Mouse (Mus musculus): Measurements from ENCODE around the gene Capn2.

Capn2 gene

GRCm38 (mm10) chr1:182516758-182517676, at the start of gene Capn2:
TSS of gene Capn2 (minus strand) at chr1:182517608.
- peak; percentile 83 to 84 for DNase-seq

- no peak for DNase-seq
Measured at GRCm38 (mm10) chr1:182565351-182565835, 48.0 kb upstream of the Capn2 start.

GRCm38 (mm10) chr1:182564408-182565120, 47.2 kb upstream of the Capn2 start, which contains the start of gene Capn8:
TSS of gene Capn8 (plus strand) at chr1:182565007.
- peak in 1 of 2 experiments; percentile 15 for DNase-seq

- DNase-seq: no peak
Measured at GRCm38 (mm10) chr1:182562576-182563370, 45.4 kb upstream of the Capn2 start.

- DNase-seq: no peak
Measured at GRCm38 (mm10) chr1:182561945-182562514, 44.6 kb upstream of the Capn2 start.

- peak in 1 of 2 experiments; percentile 6 for DNase-seq
Measured at GRCm38 (mm10) chr1:182560390-182561098, 43.1 kb upstream of the Capn2 start.

- DNase-seq: no peak
Measured at GRCm38 (mm10) chr1:182559530-182559929, 42.1 kb upstream of the Capn2 start.

GRCm38 (mm10) chr1:182558271-182558670, 40.9 kb upstream of the Capn2 start:
- no peak for DNase-seq

- peak; percentile 58 to 59 for DNase-seq
Measured at GRCm38 (mm10) chr1:182553649-182554375, 36.4 kb upstream of the Capn2 start.

GRCm38 (mm10) chr1:182550761-182551160, 33.4 kb upstream of the Capn2 start:
- no peak for DNase-seq

GRCm38 (mm10) chr1:182543906-182544305, 26.5 kb upstream of the Capn2 start:
- no peak for DNase-seq

- no peak for DNase-seq
Measured at GRCm38 (mm10) chr1:182543136-182543535, 25.7 kb upstream of the Capn2 start.

GRCm38 (mm10) chr1:182542110-182542509, 24.7 kb upstream of the Capn2 start:
- no peak for DNase-seq

- peak; percentile 58 to 60 for DNase-seq
Measured at GRCm38 (mm10) chr1:182539023-182539940, 21.9 kb upstream of the Capn2 start.

GRCm38 (mm10) chr1:182535080-182535481, 17.7 kb upstream of the Capn2 start:
- no peak for DNase-seq

- no peak for DNase-seq
Measured at GRCm38 (mm10) chr1:182533583-182533982, 16.2 kb upstream of the Capn2 start.

GRCm38 (mm10) chr1:182527921-182528858, 10.8 kb upstream of the Capn2 start:
- DNase-seq: no peak

- DNase-seq: no peak
Measured at GRCm38 (mm10) chr1:182527261-182527766, 9.9 kb upstream of the Capn2 start.
